Mouse (Mus musculus) cerebellum, postnatal 25 days (tissue): Measurements from ENCODE around the gene Pparg.
A peak's percentile ranks its signal among the peaks of the same experiment; 100 is the strongest.

Experiments used
- DNase-seq, 2 experiments: peaks; one replicate each; pipeline ENCODE4 v3.0.0; 2021; ENCODE audit warnings: mixed read lengths in 2 of 2

Gene Pparg

DNA sequence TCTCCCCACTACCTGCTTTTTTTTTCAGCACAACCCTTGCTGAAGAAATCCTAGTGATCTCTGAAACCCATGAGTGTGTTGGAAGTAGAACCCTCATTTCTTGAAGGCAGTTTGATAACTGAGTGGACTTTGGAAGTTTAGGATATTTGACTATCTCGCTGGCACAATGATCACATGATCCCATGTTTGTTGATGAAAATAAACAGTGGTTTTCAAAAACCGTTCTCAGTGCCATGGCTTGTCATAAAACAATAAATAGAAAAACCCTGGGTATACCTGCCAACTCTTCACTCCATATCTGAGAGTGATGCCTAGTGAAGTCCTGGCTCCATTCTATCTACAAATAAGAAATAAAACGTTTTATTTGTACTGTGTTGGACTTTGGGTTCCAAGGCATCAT is 105.8 kb downstream of the Pparg start:
- DNase-seq, result no peak

DNA sequence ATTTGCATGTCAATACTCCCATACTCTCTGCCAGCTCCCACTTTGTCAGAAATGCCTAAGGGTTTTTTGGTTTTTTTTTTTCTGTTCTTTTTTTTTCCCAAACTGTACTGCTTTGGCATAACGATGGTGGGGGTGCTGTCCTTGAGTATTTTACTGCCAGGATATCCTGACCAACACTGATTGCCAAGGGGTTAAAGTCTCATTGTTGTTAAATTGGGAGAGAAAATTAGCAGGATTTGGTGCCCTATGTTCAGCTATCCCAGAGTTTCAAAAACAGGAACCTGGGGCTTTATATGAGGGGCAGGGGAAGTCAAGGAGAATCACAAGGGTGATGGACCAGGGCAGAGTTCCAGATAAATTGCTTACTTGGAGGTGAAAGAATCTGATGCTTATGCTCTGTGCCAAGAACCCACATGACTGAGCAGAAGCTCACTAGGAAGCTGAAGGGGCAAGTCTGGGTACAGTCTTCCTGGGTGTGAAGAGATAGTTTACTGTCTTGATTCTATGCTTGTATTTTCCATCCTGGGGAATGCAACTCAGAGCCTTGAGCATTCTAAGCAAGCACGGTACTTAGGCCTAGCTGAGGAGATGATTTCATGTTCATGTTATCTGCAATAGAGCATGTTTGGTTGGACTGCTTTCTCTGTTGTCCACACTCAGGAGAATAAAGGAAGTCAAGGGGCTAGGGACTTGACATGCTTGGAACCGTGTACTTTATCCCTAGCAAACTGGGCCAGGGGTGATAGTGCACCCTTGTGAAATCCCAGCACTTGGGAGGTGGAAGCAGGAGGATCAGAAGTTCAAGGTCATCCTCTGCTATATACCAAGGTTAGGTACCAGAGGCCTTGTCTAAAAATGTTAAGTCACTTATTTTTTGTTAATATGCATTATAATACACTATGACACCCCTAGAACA is 109.2 kb downstream of the Pparg start:
- DNase-seq, result no peak

DNA sequence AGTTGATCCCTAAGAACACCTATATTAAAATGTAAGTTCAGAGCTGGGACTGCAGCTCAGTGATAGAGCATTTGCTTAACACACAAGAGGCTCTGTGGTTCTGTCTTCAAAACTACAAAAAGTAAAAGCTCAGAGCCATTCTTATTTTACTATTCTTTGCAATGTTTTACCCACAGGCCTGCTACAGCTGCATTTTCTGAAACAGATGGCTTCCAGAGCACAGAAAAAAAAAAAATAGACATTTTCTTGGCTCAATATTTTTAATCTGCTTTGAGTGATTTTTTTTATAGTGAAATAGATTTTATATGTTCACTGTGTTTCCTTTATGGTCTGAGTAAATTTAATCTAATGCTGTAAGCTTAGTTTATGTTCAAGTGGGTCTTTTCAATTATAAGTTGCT is 111.2 kb downstream of the Pparg start:
- no peak for DNase-seq

DNA sequence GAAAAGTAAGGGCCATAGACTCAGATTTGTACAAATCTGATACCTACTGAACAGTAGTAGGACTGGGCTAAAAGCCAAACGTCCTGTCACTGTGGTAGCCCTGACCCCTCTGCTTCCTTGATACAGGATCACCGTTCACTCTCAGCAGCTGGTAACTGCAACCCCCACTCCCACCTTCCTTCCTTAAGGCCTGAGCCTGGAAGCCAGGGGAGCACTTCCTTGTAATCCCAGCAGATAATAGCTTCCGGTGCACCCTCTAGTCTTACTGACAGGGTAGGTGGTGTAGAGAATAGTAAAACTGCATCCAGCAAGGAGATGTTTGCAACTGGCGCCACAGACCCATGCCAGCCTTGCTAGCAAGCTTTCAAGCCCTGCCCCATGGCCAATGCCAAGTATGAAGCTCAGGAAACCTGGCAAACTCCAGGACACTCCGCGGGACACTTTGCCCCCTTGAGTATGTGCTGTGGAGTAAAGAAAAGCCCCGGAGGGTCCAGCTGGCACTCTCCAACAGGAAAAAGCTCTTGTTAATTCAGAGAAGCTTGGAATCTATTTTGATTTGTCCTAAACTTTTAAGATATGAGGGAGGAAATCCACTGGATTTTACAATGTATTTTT is 116.4 kb downstream of the Pparg start:
- DNase-seq, result no peak

DNA sequence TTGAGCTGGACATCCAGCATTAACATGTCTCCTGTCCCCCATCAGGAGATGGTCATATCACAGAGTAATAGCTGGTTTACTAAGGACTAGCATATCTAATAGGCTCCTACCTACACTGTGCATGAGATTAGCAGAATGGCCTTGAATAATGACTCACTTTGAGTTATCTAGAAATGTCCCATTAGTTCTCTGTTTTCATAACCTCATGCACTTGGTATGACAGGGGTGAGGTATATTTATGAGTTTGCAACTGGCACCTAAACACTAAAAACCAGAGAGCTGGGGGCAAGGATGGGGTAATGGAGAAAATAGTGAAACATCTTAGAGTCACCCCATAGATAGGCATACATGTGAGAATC is 119.2 kb downstream of the Pparg start:
- no peak for DNase-seq

DNA sequence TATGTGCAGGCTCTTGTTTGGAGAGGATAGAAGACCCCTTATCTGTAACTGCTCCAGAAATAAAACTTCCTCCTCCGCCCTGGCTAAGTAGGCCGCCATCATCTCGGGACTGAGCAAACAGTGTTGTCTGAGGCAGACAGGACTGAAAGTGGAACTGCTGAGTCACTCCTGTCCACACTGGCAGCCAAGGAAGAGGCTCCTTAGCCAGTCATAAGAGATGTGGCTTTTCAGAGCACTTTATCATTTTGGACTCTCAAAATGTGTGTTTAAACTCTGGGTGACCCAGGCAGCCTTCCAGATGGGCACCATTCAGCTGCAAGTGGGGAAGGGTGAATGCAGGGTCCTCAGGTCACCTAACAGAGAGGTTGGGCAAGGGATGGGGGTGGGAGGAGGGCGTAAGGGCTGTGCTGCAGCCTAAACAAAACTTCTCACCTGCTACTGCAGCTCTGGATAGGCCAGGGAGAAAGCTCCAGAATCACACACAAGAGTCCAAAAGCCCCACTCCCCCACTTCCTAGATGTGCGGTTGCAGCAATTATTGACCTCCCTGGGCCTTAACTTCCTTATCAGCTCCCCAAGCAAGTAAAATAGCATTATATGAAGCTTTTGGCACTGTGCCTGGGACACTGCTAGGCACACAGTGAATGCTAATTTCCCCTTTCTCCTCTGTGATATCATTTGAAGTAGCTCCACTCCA is 119.7 kb downstream of the Pparg start:
- no peak for DNase-seq

DNA sequence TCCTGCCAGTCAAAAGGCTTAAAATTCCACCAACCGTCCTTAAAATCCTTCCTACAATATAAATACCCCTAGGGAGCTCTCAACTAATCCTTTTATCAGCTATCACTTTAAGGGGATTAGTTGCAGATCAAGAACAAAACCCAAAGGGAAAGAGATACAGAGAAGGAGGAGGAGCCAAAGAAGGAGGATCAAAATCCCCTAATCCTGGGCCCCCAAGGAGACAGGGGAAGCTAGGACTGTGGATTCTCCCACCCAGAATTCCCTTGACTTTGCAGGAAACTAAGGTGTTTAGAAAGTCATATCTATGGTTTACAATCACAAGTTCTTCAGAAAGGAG is 120.2 kb downstream of the Pparg start:
- no peak for DNase-seq

DNA sequence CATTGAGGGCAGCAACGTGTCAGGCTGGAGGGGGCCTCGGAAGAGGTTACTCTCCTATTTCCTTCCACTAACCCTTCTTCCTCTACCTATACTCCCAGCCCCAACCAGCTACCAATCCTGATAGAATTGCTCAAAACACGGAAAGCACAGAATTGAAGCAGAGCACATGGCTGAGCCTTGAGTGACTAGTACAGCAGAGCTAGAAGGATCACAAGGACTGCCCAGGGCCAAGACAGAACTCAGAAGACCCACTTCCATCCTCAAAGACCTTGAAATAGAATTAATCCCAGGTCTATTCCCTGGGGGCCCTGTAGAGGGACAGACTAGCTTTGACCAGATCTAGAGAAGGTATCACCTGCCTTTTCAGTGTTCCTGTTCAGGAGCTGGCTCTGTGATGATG is 120.9 kb downstream of the Pparg start:
- no peak for DNase-seq

DNA sequence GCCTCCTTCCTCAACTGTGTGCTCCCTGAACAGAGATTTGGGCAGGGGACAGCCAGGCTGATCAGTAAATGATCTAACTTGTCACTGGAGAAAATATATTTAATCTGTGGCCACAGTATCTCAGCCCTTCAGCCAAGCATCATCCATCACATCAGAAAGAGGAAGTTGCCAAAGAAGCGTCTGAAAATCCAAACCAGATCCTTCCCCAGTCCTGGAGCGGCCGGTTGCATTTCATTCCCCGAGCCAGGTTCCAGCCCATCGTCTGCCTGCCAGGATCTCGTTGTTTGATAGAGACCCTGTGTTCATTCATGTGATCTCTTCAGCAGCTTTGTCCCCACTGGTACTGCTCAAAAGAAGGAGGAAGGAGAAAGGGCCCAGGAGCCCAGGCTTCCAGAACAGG is 124.9 kb downstream of the Pparg start:
- DNase-seq, result no peak

DNA sequence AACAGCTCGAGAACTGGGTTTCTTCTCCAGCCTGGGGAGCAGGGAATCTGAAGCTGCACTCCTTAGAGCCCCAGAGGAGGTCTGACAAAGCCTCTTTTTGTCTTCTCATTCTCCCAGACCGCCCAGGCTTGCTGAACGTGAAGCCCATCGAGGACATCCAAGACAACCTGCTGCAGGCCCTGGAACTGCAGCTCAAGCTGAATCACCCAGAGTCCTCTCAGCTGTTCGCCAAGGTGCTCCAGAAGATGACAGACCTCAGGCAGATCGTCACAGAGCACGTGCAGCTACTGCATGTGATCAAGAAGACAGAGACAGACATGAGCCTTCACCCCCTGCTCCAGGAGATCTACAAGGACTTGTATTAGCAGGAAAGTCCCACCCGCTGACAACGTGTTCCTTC is 129.1 kb downstream of the Pparg start:
- DNase-seq, result no peak

DNA sequence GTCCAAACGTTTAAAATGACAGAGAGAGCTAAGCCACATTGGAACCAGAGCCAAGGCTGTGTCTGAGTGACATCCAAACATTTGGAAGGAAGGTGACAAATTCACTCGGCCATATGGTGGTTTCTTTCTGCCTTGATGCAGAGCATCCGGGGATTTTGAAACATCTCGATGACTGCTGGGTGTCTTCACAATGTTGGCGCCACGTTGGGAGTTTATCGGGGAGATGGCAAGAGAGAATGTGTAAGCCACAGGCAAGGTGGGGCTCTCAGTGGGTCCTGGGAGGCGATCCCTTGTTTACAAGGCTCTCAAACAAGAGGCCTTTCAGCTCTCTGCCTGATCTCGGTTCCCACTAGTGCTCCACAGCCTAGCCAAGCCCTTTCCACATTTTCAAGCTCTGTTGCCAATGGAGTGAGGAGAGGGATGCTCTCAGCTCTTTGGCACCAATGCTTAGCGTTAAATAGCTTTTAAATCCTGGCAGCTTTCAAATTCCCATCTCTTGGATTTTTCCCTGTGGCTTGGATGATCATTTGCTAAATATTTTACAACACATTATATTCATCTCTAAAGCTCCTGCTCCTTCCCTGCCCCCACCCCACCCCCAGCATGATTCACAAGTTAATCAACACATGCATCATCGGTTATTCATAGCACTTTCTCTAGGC is 132.3 kb downstream of the Pparg start:
- DNase-seq, result peak; percentile 70 to 73

DNA sequence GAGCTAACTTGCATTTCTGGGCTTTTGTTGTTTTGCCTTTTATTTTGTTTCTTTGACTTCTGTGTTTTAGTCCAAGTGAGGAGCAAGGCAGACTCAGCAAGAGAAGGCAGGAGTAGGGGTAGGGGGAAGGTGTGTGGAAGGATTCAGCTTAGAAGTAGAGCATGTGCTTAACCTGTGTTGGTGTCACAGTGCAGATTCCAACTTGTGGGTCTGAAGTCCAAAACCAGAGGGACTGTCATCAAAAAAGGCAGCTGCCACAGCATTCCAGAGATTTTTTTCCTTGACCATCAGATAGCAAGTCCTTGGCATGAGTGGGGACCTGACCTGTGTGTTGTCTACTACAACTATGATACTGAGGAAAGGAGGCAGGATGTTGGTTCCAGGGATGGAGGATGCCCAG is 133.1 kb downstream of the Pparg start:
- DNase-seq, result no peak

DNA sequence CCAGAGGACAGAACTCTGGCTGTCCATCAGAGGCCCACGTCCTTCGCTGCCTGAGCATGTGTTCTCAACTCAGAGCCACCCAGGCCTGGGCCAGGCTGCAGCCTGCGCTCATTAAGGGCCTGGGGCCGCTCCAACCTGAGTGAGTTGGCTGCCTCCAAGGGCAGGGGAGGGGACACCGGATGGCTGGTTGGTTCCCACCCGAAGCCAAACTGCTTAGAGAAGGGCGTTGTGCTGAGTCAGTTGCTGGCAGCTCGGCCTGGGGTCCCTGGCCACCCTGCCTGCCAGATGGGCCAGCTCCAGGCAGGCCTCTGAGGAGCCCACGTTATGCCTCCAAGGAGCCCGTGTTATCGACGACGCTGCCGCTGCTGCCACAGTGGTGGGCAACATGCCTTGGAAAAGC is 138.8 kb downstream of the Pparg start:
- peak in 1 of 2 experiments; percentile 37 for DNase-seq

DNA sequence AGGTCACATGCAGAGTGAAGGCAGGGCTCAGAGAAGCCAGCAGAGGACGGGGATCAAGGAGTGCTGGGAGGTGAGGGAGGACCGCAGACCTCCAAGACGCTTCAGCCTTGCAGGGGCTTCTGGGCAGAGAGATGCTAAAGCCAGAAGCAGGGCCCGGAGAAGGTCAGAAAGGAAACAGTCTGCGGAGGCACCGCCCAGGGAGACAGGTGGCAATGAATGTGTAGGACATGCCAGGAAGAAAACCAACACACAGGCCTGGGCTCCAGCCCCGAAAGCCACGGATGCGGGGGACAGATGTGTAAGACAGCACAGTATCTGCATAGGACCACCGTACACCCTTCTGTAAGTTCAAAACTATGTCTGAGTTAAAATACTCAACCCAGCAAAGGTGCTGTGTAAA is 139.5 kb downstream of the Pparg start:
- DNase-seq, result no peak

DNA sequence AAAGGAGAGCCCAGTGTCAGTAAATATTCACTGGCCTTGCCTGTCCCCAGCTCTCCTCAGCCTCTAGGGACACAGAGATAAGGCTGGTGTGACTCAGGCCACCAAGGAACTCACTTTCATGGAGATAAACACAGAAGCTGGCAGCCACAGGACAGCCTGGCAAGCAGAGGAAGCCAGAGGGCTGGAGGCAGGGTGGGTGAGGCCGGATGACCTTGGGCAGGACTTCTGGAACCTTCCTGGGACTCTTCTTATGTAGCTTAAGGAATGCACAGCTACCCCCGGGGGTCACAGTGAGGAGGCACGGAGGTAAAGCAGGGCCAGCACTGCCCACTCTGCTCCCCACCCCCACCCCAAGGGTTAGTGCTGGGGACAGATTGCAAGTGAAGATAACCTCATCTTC is 140.4 kb downstream of the Pparg start:
- DNase-seq, result no peak

DNA sequence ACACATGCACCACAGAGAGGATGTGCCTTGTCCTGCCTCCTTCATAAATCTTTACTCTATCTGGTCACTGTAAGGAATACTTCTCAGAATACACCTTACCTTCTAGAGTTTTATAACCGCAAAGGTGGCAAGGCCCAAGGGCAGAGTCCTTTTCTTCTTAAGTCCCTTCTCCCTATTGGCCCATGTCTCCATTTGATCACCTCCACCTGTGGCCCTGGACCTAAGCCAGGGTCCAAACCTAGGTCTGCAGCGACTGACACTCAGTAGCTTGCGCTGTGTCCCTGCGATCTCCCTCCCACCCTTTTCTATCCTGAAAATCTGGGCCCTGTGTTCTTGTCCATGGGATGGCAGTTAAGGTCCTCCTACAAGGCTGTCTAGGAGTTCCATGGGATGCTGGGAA is 142.3 kb downstream of the Pparg start:
- no peak for DNase-seq

DNA sequence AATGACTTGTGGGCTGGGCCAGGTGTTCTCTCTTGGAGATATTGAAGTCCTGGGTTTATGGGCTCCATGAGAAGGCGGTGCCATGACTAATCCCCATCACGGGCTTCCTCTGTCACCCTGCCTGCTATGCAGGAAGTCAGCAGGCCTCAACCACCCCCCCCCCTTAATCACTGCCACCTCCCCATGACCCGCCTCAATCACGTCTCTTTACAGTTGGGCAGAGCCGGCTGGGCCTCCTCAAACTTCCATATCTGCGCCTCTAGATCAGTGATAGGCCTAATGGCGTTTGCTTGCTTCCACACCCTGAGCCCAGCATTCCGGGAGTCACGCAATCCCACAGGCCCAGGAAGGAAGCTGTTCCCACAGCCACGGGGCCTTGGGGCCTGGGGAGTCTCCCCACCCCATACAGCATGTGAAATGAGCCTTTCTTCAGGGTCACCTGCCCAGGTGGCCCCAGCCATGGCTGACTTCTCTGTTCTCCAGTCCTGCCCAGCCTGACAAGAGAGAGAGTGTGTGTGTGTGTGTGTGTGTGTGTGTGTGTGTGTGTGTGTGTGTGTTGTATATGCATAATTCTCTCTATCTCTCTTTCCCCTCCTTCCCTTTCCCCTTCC is 142.9 kb downstream of the Pparg start:
- no peak for DNase-seq

DNA sequence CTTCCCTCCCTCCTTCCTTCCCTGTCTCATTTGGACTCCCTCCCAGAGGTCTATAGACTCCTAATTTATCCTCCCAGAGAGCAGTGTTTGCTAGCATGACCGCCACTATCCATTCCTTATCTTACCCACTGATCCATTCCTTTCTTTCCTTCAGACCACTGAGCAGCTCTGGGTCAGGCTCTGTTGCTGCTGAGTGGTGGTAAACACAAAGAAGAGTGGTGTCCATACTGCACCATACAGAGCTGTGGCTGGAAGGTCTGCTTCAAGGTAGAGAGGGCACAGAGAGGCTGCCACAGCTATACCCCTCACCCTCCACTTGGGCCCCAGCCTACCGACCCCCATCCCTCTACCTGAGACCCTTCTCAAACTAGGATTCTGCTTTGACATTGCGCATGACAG is 143.4 kb downstream of the Pparg start:
- DNase-seq, result no peak

DNA sequence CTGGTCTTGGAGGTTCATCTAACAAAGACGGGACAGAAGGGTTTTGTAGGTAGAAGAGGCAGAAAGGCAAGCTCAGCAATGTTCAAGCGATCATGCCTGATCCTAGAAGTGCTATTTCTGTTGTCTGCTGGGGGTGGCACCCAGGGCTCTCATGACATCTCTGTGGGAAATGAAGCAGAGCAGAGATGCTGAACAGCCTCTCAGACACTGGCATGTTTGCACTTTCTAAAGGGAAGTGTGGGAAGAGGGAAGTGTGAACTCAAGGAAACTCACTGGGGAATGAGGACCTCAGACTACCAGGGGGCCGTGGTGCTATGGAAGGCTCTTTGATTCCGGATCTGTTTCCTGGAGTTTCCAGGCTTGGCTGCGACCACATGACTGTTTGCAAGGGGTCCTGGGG is 144.2 kb downstream of the Pparg start:
- DNase-seq, result no peak

DNA sequence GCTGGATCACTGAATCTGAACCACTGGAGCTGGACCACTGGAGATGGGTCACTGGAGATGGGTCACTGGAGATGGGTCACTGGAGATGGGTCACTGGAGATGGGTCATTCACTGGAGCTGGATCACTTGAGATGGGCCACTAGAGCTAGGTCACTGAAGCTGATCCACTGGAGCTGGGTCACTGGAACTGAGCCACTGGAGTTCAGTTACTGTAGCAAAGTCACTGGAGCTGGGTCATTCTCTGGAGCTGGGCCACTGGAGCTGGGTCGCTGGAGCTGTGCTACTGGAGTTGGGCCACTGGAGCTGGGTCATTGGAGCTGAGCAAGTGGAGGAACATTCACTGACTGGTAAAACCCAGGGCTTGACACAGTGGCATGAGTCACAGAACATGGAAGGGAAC is 145.7 kb downstream of the Pparg start:
- DNase-seq, result no peak

DNA sequence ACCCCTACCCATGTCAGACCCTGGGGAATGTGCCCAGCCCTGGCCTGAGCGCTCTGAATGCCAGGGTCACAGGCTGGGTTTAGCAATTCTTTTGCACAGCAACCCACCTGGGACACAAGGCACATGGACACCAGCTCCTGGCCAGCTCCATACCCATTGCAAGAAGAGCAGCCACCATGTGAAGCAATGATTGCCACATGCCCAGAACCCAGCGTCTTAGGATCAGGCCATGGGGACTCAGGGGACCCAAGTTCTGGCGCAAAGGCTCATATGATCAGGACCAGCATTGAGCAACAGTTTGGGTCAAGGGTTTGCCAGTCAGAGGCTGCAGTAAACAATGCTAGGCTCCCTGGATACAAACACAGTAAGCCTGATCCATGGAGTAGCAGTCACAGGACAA is 150.7 kb downstream of the Pparg start:
- DNase-seq, result no peak

DNA sequence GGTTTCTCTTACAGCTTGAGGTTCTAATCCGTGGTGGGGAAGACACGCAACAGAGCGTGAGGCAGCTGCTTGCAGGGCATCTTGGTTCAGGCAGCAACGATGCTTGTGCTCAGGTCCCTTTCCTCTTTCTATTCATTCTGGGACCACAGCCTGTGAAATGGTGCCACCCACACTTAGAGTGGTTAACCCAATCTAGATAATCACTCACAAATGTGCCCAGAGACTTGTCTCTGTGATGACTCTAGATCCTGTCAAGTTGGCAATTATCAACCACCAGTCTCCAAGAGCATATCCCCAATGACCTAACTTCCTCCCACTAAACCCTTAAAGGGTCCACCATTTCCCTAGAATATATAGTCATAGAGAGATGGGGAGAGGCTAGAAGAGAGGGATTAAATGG is 152.5 kb downstream of the Pparg start:
- no peak for DNase-seq

DNA sequence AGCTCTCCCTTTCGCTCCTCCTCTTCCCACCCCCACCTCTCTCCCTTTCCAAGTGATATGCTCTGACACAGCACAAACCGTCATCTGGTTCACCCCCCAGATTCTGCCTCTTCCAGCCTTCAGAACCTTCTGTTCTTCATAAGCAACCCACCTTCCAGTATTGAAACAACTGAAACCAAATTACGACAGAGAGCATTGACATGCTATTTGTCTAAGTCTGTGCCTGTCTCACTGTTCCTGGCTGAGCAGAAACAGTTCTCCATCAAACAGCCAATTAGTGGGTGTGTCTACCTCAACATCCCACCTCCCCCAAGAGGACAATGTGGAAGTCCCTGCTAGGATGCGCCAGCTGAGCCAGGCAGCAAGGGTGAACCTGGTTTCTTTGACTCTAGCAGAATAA is 157.2 kb downstream of the Pparg start:
- DNase-seq, result no peak
